Mouse (Mus musculus) spleen, adult 2 months (tissue): Measurements from ENCODE around the gene Vim.

Experiments
- CTCF ChIP-seq: fragments of 200-500 bp; IDR thresholded peaks from 2 replicates; pipeline ENCODE4 v1.5.1; 2011; ENCODE audit warnings: mild to moderate bottlenecking, inconsistent platforms; ENCODE audit not compliant: insufficient read depth, insufficient read length, insufficient replicate concordance; ENCODE audit errors: extremely low read depth
- POLR2A ChIP-seq: fragments of 200-500 bp; IDR thresholded peaks from 2 replicates; pipeline ENCODE4 v1.6.1; 2011; ENCODE audit warnings: low read depth, low read length, inconsistent platforms

DNA sequence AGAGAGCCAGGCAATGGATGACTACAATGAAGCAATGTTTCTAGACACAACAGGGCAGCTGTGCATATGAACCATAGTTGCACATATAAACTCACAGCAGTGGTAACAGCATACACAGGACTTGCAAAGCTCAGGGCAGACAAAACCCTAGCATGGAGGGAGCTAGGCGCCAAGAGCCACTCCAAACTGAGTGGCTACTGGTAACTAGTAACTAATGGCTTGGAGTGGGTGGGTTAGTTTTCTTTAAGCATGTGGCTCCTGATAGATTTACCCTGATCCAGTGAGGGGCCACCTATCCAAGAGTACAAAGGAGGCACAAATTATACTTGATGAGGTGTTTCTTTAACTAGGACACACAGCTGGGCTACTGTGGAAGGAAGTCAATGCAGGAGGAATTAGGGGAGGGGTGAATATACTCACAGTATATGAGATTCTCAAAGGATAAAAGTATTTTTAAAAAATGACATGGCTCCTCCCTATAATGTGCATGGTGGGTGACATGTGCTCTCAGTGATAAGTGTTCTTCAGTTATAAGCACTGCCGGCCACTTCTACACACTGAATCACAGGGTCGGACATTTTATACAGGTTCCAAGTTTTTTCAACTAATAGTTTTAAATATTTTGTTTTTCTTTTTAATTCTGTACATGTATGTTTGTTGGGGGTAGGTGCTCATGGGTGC, 44.3 kb upstream of the Vim start:
- TF ChIP-seq CTCF, result no peak
- TF ChIP-seq POLR2A, result no peak
